Mouse (Mus musculus) ES-Bruce4 (cell line): ENCODE measurements around the gene Fam110c.

Source experiments
- CTCF ChIP-seq: IDR thresholded peaks from one replicate; pipeline ENCODE4 v1.8.1; 2011; ENCODE audit warnings: low read depth, low read length
- EP300 ChIP-seq: IDR thresholded peaks from 2 replicates; pipeline ENCODE4 v1.6.1; 2011; ENCODE audit warnings: low read depth, low read length; ENCODE audit not compliant: insufficient read depth
- POLR2A ChIP-seq: IDR thresholded peaks from one replicate; pipeline ENCODE4 v1.8.1; 2011; ENCODE audit warnings: low read length; ENCODE audit not compliant: insufficient read depth

DNA sequence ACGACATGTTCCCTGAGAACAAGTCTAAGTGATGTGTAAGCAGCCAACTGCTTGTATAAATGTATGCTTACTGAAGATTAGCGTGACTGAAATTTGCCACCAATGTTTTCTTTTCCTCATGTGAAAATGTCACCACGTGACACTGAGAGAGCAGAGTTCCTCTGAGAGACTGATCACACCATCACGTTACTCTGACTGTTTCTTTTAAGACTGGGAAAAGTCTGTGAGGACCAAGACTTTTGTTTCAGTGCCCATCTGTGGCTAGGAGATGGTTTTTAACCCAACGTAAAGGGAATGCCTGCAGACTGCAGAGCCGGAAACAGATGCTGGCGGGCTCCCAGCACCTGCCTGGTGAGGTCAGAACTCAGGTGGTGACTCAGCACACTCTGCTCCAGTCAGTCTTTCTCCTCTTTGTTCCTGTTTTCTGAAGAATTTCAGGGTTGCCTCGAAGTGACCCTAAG lies 14.2 kb upstream of the Fam110c start:
- no peak for TF ChIP-seq POLR2A
- no peak for TF ChIP-seq CTCF
- no peak for TF ChIP-seq EP300
